Mouse (Mus musculus) bone marrow, adult 2 months (tissue): ENCODE results near the gene Camk2b. TPM values are rescaled to one million over a fixed set of nuclear protein-coding genes. Genes with fewer than 3 reads are reported as not detected.

Experiments used
- H3K27ac ChIP-seq: fragments of 200-500 bp; 2 replicates; pipeline ENCODE4 v1.5.1; 2012; ENCODE audit warnings: low read depth, mild to moderate bottlenecking, control low read depth, inconsistent platforms, low read length; ENCODE audit not compliant: control insufficient read depth, poor library complexity, insufficient read depth
- H3K4me1 ChIP-seq: fragments of 200-500 bp; 2 replicates; pipeline ENCODE4 v1.6.1; 2011; ENCODE audit warnings: low read length; ENCODE audit not compliant: control insufficient read depth, insufficient read depth
- H3K4me3 ChIP-seq: fragments of 200-500 bp; replicated peaks from 2 replicates; pipeline ENCODE3; 2011; ENCODE audit warnings: mild to moderate bottlenecking, low read depth, low read length, control low read depth; ENCODE audit not compliant: control insufficient read depth
- CTCF ChIP-seq: fragments of 200-500 bp; IDR thresholded peaks from 2 replicates; pipeline ENCODE4 v1.5.1; 2011; ENCODE audit warnings: low read length, control low read depth; ENCODE audit not compliant: control insufficient read depth, insufficient read depth
- POLR2A ChIP-seq: fragments of 200-500 bp; IDR thresholded peaks from 2 replicates; pipeline ENCODE4 v1.6.1; 2011; ENCODE audit warnings: low read depth, mild to moderate bottlenecking, control low read depth, low read length, borderline replicate concordance; ENCODE audit not compliant: control insufficient read depth
- WGBS: fragments of 180-500 bp; shearing (Covaris S2); methylation state at CpG from one replicate; pipeline ENCODE4 v1.1.7; 2018; 5-methylcytosine and 5-hydroxymethylcytosine counted together
- polyA plus RNA-seq: library from polyadenylated mRNA; stranded (reverse); fragments of >200 nt; gene quantifications from 2 replicates; pipeline ENCODE4 v1.2.4, GENCODE M21; 2011; ENCODE audit warnings: low replicate concordance; ENCODE audit not compliant: missing spikeins, insufficient read depth, insufficient read length

The Camk2b gene
- polyA plus RNA-seq, 1 experiment: 5.1 TPM

- Histone ChIP-seq H3K4me3 (no peak overlapping the region), H3K27ac (no peak overlapping the region), H3K4me1 (peaks cover 1% of the 10 kb centered on the region)
- WGBS: 63% methylated on average over 1 of the region's 1 CpGs
- no peak for TF ChIP-seq CTCF
- TF ChIP-seq POLR2A: no peak
These were observed 135.6 kb downstream of the Camk2b start for GRCm38 (mm10) chr11:5930578-5930977.

- H3K4me1 ChIP-seq: peaks cover 1% of the 10 kb centered on the region
- no peak overlapping the region for H3K4me3 ChIP-seq
- no peak overlapping the region for H3K27ac ChIP-seq
- no peak for TF ChIP-seq POLR2A
- TF ChIP-seq CTCF: no peak
- WGBS: 76% methylated on average over 3 of the region's 3 CpGs
These were observed 139.4 kb downstream of the Camk2b start for GRCm38 (mm10) chr11:5926696-5927220.

- TF ChIP-seq CTCF: no peak
- TF ChIP-seq POLR2A: no peak
- Histone ChIP-seq H3K4me3 (no peak overlapping the region), H3K27ac (no peak overlapping the region), H3K4me1 (no peaks in the 10 kb centered on the region)
- 76% methylated on average over 8 of the region's 8 CpGs for WGBS
These were observed 141.5 kb downstream of the Camk2b start for GRCm38 (mm10) chr11:5924699-5925098.

GRCm38 (mm10) chr11:5920323-5920960, 145.7 kb downstream of the Camk2b start:
- WGBS: 32% methylated on average over 17 of the region's 17 CpGs
- Histone ChIP-seq H3K27ac (no peak overlapping the region), H3K4me1 (no peaks in the 10 kb centered on the region), H3K4me3 (no peak overlapping the region)
- TF ChIP-seq POLR2A (no peak), CTCF (no peak)

Other genes with a start within 250 kb of the Camk2b start
- 16.8 and 42.5 TPM in 2 replicates for gene Polm, start 228.3 kb downstream of the Camk2b start, polyA plus RNA-seq
- gene Aebp1, start 204.4 kb downstream of the Camk2b start, polyA plus RNA-seq: 0.84 and 2.3 TPM in 2 replicates
- 13.9 and 19.9 TPM in 2 replicates for gene Pold2, start 188.1 kb downstream of the Camk2b start, polyA plus RNA-seq
- not detected in 2 replicates for gene Myl7, start 167.6 kb downstream of the Camk2b start, polyA plus RNA-seq
- 2.8 and 3.7 TPM in 2 replicates for gene Gck, start 116.3 kb downstream of the Camk2b start, polyA plus RNA-seq
- 24.6 and 30.8 TPM in 2 replicates for gene Ykt6, start 110.7 kb downstream of the Camk2b start, polyA plus RNA-seq
- not detected in 2 replicates for gene A730071L15Rik, start 133.7 kb upstream of the Camk2b start, polyA plus RNA-seq
- gene Nudcd3, start 134.1 kb upstream of the Camk2b start, polyA plus RNA-seq: 13.2 and 25.4 TPM in 2 replicates
- gene Npc1l1, start 163.8 kb upstream of the Camk2b start, polyA plus RNA-seq: not detected in 2 replicates
- 27.3 and 29.4 TPM in 2 replicates for gene Ddx56, start 201.4 kb upstream of the Camk2b start, polyA plus RNA-seq
- 5.3 and 19.2 TPM in 2 replicates for gene Tmed4, start 208.5 kb upstream of the Camk2b start, polyA plus RNA-seq
- gene Ogdh, start 225.3 kb upstream of the Camk2b start, polyA plus RNA-seq: 35.0 and 54.8 TPM in 2 replicates